Mouse (Mus musculus) forebrain, embryonic 13.5 days (tissue): Measurements from ENCODE around the gene Qrich2. TPM values are rescaled to one million over a fixed set of nuclear protein-coding genes. Genes with fewer than 3 reads are reported as not detected.
"Not testable (repeated sequence)": the region's sequence is repeated elsewhere in the genome, so short reads cannot be mapped to it uniquely, and the experiment has no call there.

ENCODE experiments used
- ATAC-seq: fragments of 200-750 bp; cut with Nextera tagmentation; 2 replicates; pipeline ENCODE4 v1.8.0; 2017
- H3K27ac ChIP-seq: fragments of 300-500 bp; sonication (generic); 2 replicates; pipeline ENCODE4 v1.5.1; 2015; ENCODE audit warnings: inconsistent platforms, mild to moderate bottlenecking, moderate library complexity
- H3K27me3 ChIP-seq: fragments of 300-500 bp; sonication (generic); 2 replicates; pipeline ENCODE4 v1.6.1; 2015; ENCODE audit warnings: mild to moderate bottlenecking, inconsistent platforms
- H3K36me3 ChIP-seq: fragments of 300-500 bp; sonication (generic); 2 replicates; pipeline ENCODE4 v1.6.1; 2015; ENCODE audit warnings: mild to moderate bottlenecking, inconsistent platforms; ENCODE audit not compliant: poor library complexity, severe bottlenecking
- H3K4me1 ChIP-seq: fragments of 300-500 bp; sonication (generic); 2 replicates; pipeline ENCODE4 v1.6.1; 2015; ENCODE audit warnings: inconsistent platforms
- H3K4me2 ChIP-seq: fragments of 300-500 bp; sonication (generic); 2 replicates; pipeline ENCODE4 v1.6.1; 2015; ENCODE audit warnings: inconsistent platforms, mild to moderate bottlenecking, moderate library complexity
- H3K4me3 ChIP-seq: fragments of 300-500 bp; sonication (generic); 2 replicates; pipeline ENCODE4 v1.5.1; 2015; ENCODE audit warnings: mild to moderate bottlenecking, inconsistent platforms
- H3K9ac ChIP-seq: fragments of 300-500 bp; sonication (generic); 2 replicates; pipeline ENCODE4 v1.6.1; 2015; ENCODE audit warnings: mild to moderate bottlenecking, inconsistent platforms
- H3K9me3 ChIP-seq: fragments of 300-500 bp; sonication (generic); replicated peaks from 2 replicates; pipeline ENCODE4 v1.6.1; 2016; ENCODE audit warnings: inconsistent platforms
- WGBS: fragments of 180-500 bp; shearing (Covaris S2); methylation state at CpG from one replicate; pipeline ENCODE4 v1.1.7; 2015; 5-methylcytosine and 5-hydroxymethylcytosine counted together
- polyA plus RNA-seq: library from polyadenylated mRNA; unstranded; fragments of >200 nt; fragmentation: Nextera tagmentation; extraction: Ambion mirVana; gene quantifications from 2 replicates; pipeline ENCODE4 v1.2.1, GENCODE M21; 2015

The Qrich2 gene
- polyA plus RNA-seq, 1 experiment from 2014 or later, result not detected

DNA sequence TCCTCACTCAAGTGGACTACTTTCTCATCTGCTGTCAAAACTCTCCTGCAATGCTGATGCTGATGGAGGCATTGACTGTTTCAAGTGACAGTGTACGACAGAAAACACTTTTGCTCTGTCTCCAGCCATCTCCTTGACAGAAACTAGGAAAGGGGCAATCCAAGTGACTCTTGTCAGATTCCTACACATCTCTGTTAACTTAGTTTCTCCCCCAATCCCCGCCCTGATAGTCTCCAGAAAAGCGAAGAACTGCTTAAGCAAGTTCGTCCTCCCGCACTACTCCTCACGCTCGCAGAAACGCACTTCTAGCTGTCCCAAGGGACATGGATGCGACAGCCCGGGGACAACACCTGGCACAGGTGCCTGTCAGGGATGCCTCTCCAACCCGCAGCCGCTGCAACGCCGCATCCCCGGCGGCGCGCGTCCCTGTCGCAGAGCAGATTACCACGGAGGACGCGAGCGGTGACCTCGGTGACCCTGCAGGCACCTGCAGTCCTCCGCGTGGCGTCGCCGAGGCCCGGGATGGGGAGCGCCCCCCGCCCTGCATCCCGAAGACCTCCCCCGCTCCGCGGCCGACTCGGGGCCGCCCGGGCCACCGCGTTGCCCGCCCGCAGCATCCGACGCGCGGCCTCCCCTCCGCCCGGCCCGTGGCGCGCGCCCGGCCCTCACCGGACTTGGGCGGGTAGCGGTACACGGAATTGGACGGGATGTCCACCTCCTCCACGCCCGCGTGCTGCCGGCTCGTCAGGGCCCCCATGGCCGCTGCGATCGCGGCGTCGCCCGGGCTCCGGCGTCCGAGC lies 53.8 kb downstream of the Qrich2 start:
- Histone ChIP-seq H3K36me3 (no peaks in the 10 kb centered on the region), H3K9me3 (no peaks in the 10 kb centered on the region), H3K4me2 (peak overlapping the region; percentile 94), H3K27me3 (no peaks in the 10 kb centered on the region), H3K4me1 (peaks cover 26% of the 10 kb centered on the region), H3K27ac (peak overlapping the region; percentile 93), H3K9ac (peak overlapping the region; percentile 95), H3K4me3 (peak overlapping the region; percentile 89)
- WGBS, result under 1% methylated on average over 59 of the region's 76 CpGs
- peak; percentile 48; the same call in 1 of the 2 replicates for ATAC-seq

DNA sequence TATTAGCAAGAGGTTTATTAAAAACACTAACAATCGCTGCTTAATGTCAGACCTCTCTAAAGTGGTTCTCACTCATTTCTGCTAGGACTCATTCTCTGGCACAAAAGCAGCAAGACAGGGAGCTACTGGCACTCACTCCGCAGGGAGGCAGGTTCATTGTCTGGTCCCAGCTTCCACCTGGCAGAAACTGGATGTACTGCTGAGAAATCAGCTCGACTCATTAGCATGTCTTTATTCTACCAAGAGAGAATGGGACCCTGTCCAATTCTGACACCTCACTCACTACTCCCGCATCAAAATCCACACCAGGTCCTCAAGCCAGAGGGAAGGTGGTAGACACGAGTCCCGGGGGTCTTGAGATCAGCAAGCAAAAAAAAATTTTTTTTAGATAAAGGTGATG lies 54.5 kb downstream of the Qrich2 start:
- Histone ChIP-seq H3K27ac (peak overlapping the region; percentile 93), H3K9me3 (no peaks in the 10 kb centered on the region)

DNA sequence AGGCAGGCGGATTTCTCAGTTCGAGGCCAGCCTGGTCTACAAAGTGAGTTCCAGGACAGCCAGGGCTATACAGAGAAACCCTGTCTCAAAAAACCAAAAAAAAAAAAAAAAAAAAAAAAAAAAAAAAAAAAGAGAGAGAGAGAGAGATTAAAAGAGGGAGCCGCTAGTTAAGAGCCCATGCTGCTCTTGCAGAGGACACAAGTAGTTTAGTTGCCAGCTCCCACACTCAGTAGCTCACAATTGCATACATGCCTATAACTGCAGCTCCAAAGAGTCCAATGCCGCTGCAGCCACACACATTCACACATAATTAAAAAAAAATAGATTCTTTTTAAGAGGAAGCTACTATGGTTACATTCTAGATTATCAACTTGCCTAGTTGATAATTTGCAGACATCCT lies 55.6 kb downstream of the Qrich2 start:
- WGBS, result 98% methylated on average over 4 of the region's 4 CpGs
- H3K27ac ChIP-seq, H3K36me3 ChIP-seq, H3K9me3 ChIP-seq, H3K9ac ChIP-seq, ATAC-seq, H3K4me3 ChIP-seq, H3K27me3 ChIP-seq: not testable (repeated sequence)
- H3K4me1 ChIP-seq, result peaks cover 26% of the 10 kb centered on the region
- H3K4me2 ChIP-seq, result peak overlapping the region; percentile 94

More for the DNA sequence above, 54.5 kb downstream of the Qrich2 start:
- WGBS, result 3% methylated on average over 6 of the region's 6 CpGs
- no peaks in the 10 kb centered on the region for H3K27me3 ChIP-seq
- H3K4me3 ChIP-seq, result peak overlapping the region; percentile 89
- H3K4me1 ChIP-seq, result peaks cover 26% of the 10 kb centered on the region
- no peak for ATAC-seq
- no peaks in the 10 kb centered on the region for H3K36me3 ChIP-seq
- H3K4me2 ChIP-seq, result peak overlapping the region; percentile 94
- H3K9ac ChIP-seq, result peak overlapping the region; percentile 95

DNA sequence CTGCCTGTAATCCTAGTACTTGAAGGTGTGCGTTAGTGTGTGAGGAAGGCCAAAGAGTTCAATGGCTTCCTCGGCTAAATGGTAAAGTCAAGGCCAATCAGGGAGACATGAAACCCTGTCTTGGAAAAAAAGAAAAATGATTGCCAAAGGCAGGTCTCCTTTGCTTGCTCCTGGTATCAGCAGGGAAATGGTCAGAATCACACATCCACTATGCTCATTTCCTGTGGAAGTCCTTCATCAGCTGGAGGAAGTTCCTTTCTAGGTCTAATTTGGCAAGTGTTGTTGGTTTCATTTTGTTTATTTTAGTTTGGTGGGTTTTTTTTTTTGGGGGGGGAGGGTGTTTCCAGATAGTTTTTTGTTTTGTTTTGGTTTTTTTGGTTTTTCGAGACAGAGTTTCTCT lies 57.0 kb downstream of the Qrich2 start:
- no peak overlapping the region for H3K27ac ChIP-seq
- no peak for ATAC-seq
- H3K9ac ChIP-seq, result no peak overlapping the region
- H3K9me3 ChIP-seq, result no peaks in the 10 kb centered on the region
- WGBS, result 92% methylated on average over 3 of the region's 3 CpGs
- no peak overlapping the region for H3K4me2 ChIP-seq
- H3K4me1 ChIP-seq, result peaks cover 26% of the 10 kb centered on the region
- H3K36me3 ChIP-seq, result peaks cover 16% of the 10 kb centered on the region
- H3K4me3 ChIP-seq, result no peak overlapping the region
- H3K27me3 ChIP-seq, result no peaks in the 10 kb centered on the region

DNA sequence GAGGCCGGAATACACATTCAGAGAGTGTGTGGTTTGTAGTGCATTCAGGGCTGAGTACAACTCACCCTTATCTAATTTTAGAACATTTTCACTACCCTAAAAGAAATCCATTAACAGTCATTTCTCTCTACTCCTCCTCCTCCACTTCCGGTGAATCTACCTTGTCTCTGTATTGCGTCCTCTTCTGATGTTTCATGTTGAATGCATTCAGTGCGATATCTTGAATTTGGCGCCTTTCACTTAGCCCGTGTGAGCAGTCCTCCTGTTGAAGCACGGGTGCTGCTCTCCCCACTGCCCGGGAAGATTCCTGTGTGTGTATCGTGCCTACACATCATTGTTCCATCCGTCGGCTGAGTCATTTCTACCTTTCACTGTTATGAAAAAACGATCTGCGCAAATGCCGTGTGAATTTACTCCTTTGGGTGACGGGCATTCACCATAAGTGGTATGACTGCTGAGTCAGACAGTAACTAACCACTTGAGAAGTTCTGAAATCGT lies 59.8 kb downstream of the Qrich2 start:
- no peak for ATAC-seq
- 95% methylated on average over 16 of the region's 16 CpGs for WGBS

DNA sequence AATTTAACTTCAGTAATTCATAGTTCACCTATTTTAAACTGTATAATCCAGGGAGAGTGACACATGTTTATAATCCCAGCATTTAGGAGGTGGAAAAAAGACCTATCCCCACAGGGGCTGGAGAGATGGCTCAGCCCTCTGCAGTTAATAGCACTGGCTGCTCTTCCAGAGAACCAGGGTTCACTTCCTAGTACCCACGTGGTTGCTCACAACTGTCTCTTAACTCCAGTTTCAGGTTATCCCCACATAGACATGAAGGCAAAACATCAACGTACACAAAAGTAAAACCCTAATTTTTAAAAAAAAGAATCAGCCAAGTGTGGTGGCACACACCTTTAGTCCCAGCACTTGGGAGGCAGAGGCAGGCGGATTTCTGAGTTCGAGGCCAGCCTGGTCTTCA lies 60.4 kb downstream of the Qrich2 start:
- H3K9ac ChIP-seq, result no peak overlapping the region
- H3K4me3 ChIP-seq, result no peak overlapping the region
- H3K27ac ChIP-seq, result no peak overlapping the region
- H3K4me2 ChIP-seq, result no peak overlapping the region
- H3K4me1 ChIP-seq, result peaks cover 2% of the 10 kb centered on the region
- ATAC-seq, result no peak
- H3K36me3 ChIP-seq, result peaks cover 31% of the 10 kb centered on the region
- no peaks in the 10 kb centered on the region for H3K9me3 ChIP-seq
- no peaks in the 10 kb centered on the region for H3K27me3 ChIP-seq
- WGBS, result 83% methylated on average over 4 of the region's 4 CpGs

More for the DNA sequence above, 59.8 kb downstream of the Qrich2 start:
- Histone ChIP-seq H3K36me3 (peaks cover 31% of the 10 kb centered on the region), H3K9ac (no peak overlapping the region), H3K9me3 (no peaks in the 10 kb centered on the region), H3K4me3 (no peak overlapping the region), H3K4me2 (no peak overlapping the region), H3K27ac (no peak overlapping the region), H3K27me3 (no peaks in the 10 kb centered on the region), H3K4me1 (peaks cover 9% of the 10 kb centered on the region)

DNA sequence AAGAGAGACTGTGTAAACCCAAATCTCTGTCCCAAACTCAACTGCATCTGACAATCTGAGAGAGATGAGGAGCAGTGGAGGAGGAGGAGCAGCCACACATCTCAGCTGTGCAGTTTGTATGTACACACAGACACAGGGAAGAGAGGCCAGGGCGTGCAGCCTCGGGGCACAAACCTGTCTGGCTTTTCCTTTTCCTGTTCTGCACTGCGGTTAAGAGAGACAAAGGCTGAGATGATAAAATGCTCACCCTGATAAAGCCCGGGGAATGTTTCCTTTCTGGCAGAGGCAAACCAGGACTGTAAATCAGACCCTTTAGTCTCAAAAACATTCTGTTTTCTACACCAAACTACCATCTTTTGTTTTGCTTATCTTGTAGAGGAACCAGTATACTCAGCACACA lies 65.5 kb downstream of the Qrich2 start:
- H3K36me3 ChIP-seq, result peaks cover 32% of the 10 kb centered on the region
- no peaks in the 10 kb centered on the region for H3K27me3 ChIP-seq
- H3K9me3 ChIP-seq, result no peaks in the 10 kb centered on the region
- 90% methylated on average over 4 of the region's 4 CpGs for WGBS
- 0 out of 2 replicates have a peak overlapping the region, but pooled peaks have one; percentile 22 for H3K9ac ChIP-seq
- no peak for ATAC-seq
- no peak overlapping the region for H3K4me3 ChIP-seq
- no peak overlapping the region for H3K27ac ChIP-seq
- peaks cover 5% of the 10 kb centered on the region for H3K4me1 ChIP-seq
- H3K4me2 ChIP-seq, result no peak overlapping the region

DNA sequence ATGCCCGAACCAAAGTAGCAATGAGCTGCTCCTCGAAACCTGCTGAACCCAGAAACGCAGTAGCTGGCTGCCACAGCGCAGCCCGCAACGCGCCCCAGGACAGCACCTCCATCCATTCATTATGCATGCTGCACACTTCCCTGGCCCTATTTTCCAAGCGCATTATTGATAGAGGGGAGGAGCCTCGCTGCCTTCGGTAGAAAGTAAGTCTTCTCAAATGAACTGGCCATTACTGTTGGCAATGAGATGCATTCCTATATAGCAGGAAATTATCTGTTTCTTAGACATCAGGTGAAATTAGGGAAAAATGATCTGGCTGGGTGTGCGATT lies 67.7 kb downstream of the Qrich2 start:
- no peak overlapping the region for H3K9ac ChIP-seq
- no peak for ATAC-seq
- WGBS, result 81% methylated on average over 11 of the region's 11 CpGs
- H3K27ac ChIP-seq, result no peak overlapping the region
- H3K4me1 ChIP-seq, result peaks cover 5% of the 10 kb centered on the region
- no peaks in the 10 kb centered on the region for H3K9me3 ChIP-seq
- H3K4me3 ChIP-seq, result no peak overlapping the region
- H3K36me3 ChIP-seq, result peaks cover 24% of the 10 kb centered on the region
- H3K4me2 ChIP-seq, result no peak overlapping the region
- H3K27me3 ChIP-seq, result no peaks in the 10 kb centered on the region

DNA sequence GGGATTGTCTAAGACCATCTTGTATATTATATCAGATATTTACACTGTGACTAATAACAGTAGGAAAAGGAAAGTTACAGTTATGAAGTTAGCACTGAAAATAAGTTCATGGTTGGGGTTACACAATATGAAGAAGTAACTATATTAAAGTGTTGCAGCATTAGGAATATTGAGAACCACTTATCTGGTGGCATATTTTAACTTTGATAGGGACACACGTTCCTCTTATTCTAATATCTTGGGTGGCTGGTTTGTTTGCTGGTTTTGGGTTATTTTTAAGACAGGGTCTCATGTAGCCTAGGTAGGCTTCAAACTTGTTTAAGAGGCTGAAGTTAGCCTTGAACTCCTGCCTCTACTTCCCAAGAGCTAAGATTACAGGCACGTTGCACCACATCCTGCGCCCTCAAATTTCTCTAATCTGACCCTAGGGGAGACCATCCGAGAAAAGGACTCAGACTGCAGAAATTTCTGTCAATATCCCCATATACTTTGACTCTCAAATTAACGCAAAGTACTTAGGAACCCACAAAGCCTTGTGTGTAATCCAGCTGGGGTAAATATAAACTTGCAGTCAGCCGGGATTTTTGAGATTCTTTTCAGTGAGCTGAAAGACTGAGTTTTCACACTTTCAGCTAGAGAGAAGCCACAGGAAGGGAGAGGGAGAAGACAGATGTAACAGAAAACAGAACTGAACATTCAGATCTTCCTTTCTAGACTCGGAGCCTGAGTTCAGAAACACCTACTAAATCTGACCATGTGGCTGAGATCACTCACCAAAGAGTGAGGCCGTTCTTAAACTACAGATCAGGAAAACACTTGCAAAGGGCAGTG lies 68.3 kb downstream of the Qrich2 start:
- ATAC-seq, result no peak
- H3K27me3 ChIP-seq, result no peaks in the 10 kb centered on the region

DNA sequence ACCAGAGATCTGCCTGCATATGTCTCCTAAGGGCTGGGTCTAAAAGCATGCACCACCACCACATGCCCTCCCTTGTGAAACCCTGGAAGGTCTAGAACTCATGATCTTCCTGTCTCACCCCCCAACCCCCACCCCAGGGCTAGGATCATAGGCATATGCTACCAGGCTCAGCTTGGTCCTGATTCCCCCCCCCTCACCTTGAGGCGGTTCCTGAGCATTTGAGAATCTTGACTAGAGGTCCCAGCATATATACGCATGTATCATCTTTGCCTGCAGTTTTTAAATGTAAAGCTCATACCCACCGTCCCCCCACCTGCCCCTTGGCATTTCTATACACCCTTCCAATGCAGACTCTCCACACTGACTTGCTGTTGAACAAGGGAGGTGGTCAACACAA lies 69.1 kb downstream of the Qrich2 start:
- no peaks in the 10 kb centered on the region for H3K9me3 ChIP-seq

More for the DNA sequence above, 68.3 kb downstream of the Qrich2 start:
- peaks cover 18% of the 10 kb centered on the region for H3K36me3 ChIP-seq
- no peak overlapping the region for H3K27ac ChIP-seq
- H3K9ac ChIP-seq, result no peak overlapping the region
- no peaks in the 10 kb centered on the region for H3K9me3 ChIP-seq
- 83% methylated on average over 8 of the region's 8 CpGs for WGBS
- H3K4me1 ChIP-seq, result peaks cover 5% of the 10 kb centered on the region
- no peak overlapping the region for H3K4me2 ChIP-seq
- H3K4me3 ChIP-seq, result no peak overlapping the region

DNA sequence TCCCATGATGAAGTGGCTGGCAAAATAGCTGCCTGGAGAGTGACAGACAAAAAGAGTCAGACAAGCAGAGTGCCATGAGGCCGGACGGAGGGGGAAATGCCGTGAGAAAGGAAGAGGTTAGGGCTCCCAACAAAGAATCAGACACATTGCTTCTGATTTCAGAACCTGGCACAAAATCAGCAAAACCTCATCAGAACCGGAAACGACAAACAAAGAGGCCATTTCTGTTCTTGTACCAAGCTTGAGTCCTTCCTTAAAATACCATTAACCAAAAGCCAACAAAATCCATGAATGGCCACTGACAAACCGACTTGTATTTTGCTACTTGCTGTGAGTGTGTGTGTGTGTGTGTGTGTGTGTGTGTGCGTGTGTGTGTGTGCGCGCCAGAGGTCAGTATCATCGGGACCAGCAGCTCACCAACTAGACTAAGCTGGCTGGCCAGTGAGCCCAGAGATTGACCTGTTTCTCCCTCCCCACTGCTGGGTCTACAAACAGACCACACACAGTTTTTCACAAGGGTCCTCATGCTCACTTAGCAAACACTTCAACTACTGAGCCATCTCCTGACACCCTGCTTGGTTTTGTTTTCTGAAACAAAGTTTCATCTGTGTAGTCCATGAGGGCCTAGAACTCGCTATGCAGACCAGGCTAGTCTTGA lies 69.6 kb downstream of the Qrich2 start:
- Histone ChIP-seq H3K27me3 (no peaks in the 10 kb centered on the region), H3K9me3 (no peaks in the 10 kb centered on the region), H3K4me1 (peaks cover 5% of the 10 kb centered on the region), H3K4me3 (no peak overlapping the region), H3K36me3 (peaks cover 15% of the 10 kb centered on the region), H3K9ac (no peak overlapping the region), H3K27ac (no peak overlapping the region), H3K4me2 (no peak overlapping the region)
- no peak for ATAC-seq
- 89% methylated on average over 11 of the region's 11 CpGs for WGBS

More for the DNA sequence above, 69.1 kb downstream of the Qrich2 start:
- Histone ChIP-seq H3K4me1 (peaks cover 5% of the 10 kb centered on the region), H3K4me3 (no peak overlapping the region), H3K27me3 (no peaks in the 10 kb centered on the region), H3K36me3 (peaks cover 15% of the 10 kb centered on the region), H3K9ac (no peak overlapping the region), H3K27ac (no peak overlapping the region), H3K4me2 (no peak overlapping the region)
- no peak for ATAC-seq
- 96% methylated on average over 3 of the region's 3 CpGs for WGBS

DNA sequence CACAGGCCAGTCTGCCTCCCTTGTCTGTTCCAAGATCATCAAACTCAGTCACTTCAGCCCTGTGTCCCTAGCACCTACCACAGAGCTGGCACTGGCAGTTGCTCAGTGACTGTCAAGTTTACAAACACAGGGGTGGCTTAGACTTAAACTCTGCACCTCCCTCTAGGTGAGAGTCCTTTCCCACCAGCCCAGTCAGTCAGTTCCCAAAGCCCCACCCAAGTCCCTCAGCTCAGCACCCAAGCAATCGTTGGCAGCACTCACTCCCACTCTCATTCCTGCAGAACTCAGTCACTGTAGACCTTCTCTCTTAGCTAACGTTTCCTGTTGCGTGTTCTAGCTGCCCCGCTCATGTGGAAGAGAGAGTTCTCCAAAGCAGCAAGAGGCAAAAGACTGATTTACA lies 71.3 kb downstream of the Qrich2 start:
- H3K4me1 ChIP-seq, result peaks cover 5% of the 10 kb centered on the region
- H3K36me3 ChIP-seq, result peaks cover 15% of the 10 kb centered on the region
- peak overlapping the region; percentile 35; the same call in 1 of the 2 replicates for H3K27ac ChIP-seq
- no peak overlapping the region for H3K4me2 ChIP-seq
- no peaks in the 10 kb centered on the region for H3K27me3 ChIP-seq
- ATAC-seq, result no peak
- 91% methylated on average over 4 of the region's 4 CpGs for WGBS
- no peak overlapping the region for H3K9ac ChIP-seq
- H3K9me3 ChIP-seq, result no peaks in the 10 kb centered on the region
- no peak overlapping the region for H3K4me3 ChIP-seq
